Mouse (Mus musculus) thymus, postnatal 0 days (tissue): ENCODE results near the gene Slc25a36. TPM values are rescaled to one million over a fixed set of nuclear protein-coding genes. Genes with fewer than 3 reads are reported as not detected.
A peak's percentile ranks its signal among the peaks of the same experiment; 100 is the strongest.

Source experiments
- DNase-seq: peaks from one replicate; pipeline ENCODE4 v3.0.0-alpha.2; 2015; ENCODE audit warnings: low spot score
- polyA plus RNA-seq: library from polyadenylated mRNA; unstranded; fragments of >200 nt; fragmentation: Nextera tagmentation; extraction: Ambion mirVana; gene quantifications from 2 replicates; pipeline ENCODE4 v1.2.1, GENCODE M21; 2015

The Slc25a36 gene
- polyA plus RNA-seq, 1 experiment from 2014 or later: 30.1 TPM

DNA sequence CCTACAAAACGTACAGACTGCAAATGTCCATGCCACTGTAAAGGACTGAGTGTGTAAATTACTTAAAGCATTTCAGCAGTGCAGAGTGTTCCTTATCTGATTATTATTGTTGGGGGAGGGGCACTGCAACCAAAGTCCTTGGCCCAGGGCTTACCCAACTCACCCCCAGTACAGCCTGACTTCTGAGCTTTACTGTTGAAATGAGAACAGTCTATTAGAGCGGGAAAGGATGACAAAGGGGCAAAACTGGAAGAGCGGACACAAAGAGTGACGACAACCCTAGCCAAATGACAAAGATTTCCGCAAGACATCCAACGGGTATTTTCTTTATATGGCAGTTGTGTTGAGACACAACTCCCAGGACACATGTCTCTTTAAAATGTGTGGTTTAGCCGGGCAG lies 1.3 kb upstream of the Slc25a36 start:
- DNase-seq: no peak

DNA sequence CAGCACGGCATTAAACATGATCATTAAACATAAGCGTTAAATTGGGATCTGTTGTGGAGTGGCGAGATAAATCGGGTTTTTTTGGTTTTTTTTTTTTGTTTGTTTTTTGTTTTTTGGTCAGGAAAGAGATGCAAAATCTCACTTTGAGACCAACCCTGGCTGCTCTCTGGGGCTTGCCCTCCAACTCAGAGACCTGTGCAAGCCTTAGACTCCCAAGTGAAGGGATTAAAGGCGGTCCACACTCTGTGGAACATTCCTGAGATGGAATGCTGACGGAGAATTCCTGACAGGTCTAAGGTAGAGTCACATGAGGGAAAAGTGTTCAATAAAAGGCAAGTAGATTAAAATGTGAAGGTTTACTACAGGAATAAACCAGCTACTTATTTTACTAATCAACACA lies 549 bp upstream of the Slc25a36 start:
- DNase-seq: peak; percentile 3

DNA sequence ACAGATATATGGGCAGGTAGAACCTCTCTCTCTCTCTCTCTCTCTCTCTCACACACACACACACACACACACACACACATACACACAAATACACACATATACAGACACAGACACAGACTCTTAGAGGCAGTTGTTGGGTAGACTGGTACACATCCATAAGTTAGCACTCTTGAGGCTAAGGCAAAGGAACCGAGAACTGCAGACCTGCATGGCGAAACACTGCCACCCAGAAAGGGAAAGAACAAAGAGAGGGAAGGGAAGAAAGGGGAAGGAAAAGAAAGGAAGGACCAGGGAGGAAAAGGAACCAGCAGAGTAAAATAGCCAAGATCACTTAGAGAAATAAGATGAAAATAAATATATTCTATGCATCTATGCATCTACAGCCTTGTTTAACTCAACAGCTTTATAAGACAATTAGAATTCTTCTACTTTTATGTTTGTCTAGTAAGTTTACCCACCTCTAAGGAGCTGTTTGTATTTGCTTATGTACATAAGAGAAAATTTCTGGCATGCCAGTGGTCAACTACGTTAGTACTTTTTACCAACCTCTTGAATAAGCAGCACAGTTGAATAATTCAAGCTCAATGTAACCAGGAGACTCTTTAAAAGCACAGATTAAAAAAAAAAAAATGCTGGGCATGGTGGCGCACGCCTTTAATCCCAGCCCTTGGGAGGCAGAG lies 4.3 kb downstream of the Slc25a36 start:
- no peak for DNase-seq

DNA sequence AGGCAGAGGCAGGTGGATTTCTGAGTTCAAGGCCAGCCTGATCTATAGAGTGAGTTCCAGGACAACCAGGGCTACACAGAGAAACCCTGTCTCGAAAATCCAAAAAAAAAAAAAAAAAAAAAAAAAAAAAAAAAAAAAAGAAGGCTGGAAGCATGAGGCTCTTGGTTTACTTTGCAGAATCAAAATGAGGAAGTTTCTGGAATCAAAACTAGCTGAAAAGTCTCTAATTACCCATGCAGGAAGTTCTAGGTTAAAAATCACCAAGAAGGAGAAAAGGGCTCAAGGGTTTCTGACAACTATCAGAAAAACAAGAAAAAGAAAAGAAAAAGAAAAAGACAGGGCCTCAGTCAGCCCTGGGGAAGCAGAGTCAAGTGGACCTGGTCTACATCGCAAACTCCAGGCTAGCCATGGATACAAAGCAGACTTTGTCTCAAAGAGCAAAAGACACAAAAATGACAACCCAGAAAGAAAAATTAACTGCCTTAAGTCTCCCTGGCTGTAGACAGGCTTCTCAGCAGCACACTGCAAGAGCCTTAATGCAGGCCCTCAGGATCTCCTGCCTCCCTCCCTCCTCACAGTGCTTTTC lies 5.5 kb downstream of the Slc25a36 start:
- DNase-seq: no peak

DNA sequence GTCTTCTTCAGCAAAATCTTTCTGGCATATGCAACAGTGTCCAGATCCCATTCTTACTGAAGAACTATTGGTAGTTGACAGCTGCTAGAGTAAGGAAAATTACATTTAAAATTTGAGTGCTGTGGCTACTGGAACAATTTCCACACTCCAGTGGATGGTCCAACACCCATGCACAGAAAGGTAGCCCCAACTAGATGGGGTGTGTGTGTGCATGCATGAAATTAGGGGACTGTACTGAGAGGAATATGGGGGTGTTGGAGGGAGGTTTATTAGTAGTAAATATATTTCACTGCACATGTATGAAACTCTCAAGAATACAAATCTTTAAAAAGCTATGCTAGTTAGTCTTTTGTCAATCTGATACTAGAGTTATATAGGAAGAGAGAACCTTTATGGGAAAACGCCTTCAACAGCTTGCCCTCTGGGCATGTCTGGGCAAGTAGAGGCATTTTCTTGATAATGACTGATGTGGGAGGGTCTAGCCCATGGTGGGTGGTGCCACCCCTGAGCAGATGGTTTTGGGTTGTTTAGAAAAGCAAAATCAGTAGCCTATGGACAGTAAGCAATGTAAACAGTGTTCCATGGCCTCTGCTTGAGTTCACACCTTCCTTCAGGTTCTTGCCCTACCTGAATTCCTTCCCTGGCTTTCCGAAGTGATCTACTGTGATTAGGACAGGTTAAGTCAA lies 7.4 kb downstream of the Slc25a36 start:
- no peak for DNase-seq

DNA sequence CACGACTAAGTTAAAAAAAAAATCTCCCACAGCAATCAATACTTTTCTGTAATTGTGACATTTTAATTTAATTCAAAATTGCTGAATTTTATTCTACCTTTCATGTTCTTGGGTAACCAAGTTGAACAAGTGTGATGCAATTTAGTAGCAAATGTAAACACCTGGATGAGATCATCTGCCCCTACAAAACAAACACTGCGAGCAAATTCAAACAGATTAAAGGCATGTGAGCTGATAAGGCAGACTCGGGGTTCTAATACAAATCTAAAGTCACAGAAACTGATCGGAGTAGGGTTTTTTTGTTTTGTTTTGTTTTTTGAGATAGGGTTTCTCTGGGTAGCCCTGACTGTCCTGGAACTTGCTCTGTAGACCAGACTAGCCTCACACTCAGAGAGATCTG lies 12.0 kb downstream of the Slc25a36 start:
- DNase-seq: no peak

DNA sequence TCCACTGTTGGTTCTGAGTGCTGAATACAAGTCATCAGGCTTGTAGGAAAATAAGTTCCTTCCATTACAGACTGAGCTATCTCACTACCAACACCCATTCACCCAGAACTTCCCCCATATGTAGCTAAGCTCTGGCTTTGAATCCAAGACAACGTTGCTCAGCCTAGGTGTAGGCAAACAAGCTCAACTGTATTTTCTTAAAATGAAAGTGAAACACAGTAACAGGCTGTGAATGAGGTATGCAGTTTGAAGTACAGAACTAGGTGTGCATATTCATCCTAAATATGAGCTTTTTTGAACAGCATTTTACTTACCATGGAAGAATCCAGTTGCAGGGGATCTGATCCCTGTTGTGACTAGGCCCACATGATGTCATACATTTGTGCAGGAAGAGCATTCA lies 14.8 kb downstream of the Slc25a36 start:
- DNase-seq: no peak

DNA sequence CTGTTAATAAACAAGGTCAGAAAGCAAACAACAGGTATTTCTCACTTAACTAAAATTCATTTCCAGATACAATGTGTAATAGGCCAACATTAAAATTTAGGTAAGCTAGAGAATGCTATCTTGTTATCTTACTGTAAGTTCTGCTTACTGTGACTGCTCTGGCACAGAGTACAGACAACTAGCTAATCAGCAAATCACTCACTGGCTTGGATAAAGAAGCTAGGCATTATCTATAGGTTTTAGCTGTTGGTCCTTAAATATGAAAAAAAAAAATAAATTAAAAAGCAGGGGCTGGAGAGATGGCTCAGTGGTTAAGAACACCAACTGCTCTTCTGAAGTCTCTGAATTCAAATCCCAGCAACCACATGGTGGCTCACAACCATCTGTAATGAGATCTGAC lies 23.1 kb downstream of the Slc25a36 start:
- no peak for DNase-seq

DNA sequence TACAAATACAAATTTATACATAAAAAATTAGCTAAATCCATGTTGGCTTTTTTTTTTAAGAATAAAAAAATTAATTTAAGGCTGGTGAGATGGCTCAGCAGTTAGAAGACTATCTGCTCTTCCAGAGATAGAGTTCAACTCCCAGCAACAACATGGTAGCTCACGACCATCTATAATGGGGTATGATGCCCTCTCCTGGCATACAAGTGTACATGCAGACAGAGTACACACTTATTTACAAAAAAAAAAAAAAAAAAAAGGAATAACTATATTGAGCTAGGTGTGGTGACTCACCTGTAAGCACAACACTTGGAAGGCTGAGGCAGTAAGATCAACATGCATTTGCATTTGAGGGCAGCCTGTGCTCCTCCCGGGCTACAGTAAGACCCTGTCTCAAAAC lies 26.3 kb downstream of the Slc25a36 start:
- no peak for DNase-seq

DNA sequence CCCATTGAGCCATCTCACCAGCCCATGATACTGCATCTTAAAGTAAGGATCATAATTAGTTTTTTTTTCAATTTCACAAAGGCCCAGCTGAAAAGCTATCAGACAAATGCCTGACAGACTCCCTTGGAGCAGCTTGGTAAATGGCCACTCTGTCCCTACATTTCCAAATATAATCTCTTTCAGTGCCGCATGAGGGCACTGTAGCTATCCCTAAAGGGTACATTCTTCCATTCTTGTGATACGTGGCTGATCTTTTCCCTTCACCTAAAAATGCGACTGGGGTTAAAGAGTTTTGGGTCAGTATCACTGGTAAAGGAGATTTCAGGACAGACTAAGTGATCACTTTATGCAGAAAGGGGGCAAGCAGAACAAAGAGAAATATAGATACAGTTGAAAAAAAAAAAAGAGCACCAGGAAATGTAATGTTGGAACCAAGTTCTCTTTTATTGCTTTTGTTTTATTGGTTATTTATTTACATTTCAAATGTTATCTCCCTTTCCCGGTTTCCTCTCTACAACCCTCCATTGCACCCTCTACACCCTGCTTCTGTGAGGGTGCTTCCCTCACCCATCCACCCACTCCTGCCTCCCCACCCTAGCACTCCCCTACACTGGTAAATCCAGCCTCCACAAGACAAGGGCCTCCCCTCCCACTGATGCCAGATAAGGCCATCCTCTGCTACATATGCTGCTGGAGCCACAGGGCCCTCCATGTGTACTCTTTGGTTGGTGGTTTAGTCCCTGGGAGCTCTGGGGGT lies 29.7 kb downstream of the Slc25a36 start:
- DNase-seq: no peak

DNA sequence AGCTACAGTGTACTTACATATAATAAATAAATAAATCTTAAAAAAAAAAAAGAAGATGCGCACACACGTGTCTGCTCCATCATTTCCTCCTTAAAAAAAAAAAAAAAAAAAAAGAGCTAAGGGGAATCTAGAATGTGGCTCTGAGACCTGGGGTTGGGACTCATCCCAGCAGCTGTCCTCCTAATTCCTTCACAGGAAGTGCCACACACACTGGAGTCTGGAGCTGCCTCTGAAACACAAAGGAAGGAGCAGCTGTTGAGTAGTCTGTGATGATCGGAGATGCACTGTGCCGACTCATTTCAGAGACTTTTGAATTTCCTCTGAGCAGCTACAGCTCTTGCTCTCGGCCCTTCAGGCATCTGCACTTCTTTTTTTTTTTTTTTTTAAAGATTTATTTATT lies 41.0 kb downstream of the Slc25a36 start:
- DNase-seq: no peak

DNA sequence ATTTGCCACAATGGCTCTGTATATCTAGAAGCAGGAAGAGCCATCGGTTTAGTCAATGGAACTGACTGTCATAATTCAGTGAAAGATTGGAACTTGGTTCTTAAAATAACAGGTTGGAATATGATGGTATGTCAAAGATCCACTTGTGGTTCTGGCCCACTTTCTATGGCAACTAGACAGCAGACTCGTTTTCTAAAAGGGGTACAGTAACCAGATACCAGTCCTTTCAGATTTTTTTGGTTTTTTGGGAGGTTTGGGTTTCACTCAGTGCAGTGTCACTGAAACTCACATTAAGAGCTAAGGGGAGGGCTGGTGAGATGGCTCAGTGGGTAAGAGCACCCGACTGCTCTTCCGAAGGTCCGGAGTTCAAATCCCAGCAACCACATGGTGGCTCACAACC lies 41.5 kb downstream of the Slc25a36 start:
- DNase-seq: no peak

DNA sequence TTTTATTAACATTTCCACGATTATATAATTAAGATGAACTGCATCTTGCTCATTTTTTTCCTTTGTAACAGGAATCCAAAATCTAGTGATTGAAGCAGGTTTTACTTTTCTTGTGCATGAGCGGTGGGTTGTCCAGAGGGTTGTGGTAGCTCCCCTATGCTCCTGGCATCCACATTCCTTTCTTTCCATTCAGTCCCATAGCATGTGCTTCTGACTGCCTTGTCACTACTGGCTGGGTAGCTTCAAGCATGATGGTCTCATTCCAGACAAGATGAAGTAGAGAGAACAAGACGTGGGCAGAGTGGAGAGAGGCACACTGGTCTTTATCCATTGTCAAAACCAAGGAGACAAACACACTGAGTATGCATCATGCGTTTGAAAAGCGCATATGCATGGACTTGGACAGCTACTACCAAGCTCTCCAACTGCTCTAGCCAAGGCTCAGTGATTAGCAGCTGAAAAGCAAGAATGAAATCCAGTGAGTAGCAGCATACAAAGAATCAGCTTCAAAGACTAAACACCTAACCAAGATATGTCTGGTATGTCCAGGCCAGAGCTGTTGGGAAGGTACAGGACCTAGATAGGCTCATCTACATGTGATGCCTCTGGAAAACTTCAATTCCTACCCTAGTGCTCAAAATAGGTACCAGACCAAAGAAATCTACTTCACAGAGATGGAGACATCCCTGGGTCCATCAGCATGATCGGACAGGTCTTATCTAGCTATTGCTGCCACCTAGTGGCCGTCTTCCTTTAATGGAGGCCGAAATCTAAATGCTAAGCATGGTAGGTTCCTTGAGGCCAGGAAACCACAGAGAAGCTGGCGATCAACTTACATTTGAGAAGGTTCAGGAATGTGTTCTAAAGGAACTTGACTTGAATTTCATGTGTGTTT lies 42.5 kb downstream of the Slc25a36 start:
- DNase-seq: peak; percentile 70

DNA sequence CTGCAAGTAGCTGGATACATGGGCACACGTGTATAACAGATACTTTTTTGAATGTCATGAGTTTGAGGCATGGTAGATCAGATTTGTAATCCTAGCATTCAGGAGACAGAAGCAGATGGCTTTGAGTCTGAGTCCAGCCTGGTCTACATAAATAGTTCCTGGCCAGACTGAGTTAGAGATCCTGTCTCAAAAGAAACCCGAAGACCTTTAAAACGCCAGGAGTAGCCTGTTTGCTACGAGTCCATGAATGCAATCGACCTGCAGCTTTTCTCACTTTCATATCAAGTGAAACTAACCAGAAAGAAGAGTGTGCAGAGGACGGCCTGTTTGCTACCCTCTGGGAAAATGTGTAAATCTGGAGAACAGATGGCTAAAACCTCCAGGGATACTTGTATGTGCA lies 43.2 kb downstream of the Slc25a36 start:
- no peak for DNase-seq

DNA sequence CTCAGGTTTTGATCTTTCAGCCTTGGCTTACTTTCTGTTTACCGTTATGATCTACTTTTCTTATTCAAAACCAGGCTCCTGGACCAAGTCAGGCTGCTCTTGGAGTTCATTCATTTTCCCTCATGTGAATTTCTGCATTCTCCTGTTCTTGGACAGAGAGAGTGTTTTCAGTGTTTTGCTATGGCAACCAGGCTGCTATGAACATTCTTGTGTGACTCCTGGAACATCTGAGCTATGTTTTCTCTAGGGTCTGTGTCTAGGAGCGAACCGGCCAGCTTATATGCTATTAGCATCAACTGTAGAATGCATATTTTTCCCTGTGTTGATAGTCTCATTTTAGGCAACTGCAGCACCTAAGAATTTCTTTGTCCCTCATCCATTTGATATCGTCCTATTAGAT lies 45.1 kb downstream of the Slc25a36 start:
- no peak for DNase-seq

DNA sequence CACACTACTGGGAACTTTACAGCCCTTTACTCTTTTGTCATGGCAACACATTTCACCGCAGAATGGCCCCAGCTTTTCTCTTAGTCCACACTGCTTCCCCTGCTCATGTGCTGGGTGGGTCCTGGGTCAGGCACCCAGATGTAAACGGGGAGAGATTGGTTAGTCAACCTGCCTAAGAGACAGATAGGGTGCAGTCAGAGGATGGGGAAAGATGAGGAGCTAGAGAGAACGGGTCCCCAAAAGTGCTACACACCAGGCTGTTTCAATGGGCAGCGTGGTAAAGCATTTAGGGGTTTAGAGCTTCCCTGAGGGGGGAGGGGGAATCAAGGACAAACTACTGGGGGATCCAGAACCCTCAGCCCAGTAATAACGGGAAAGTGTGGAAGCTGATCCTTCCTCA lies 45.7 kb downstream of the Slc25a36 start:
- no peak for DNase-seq

DNA sequence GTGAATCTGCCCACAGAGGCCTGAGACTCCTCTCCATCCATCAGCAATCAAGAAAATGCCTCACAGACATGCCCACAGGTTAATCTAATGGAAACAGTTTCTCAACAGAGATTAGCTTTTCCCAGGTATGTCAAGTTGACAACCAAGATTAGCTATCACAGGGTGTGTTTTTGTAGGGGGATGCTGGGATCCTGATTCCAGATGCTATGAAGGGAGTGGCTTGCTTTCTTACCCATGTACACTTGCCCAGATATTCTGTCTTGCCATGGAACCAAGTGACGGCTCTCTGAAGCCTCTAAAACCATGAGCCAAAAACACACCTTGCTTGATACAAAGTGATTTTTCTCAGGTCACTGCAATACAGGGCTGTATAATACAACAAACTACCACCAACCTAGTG lies 46.8 kb downstream of the Slc25a36 start:
- no peak for DNase-seq

DNA sequence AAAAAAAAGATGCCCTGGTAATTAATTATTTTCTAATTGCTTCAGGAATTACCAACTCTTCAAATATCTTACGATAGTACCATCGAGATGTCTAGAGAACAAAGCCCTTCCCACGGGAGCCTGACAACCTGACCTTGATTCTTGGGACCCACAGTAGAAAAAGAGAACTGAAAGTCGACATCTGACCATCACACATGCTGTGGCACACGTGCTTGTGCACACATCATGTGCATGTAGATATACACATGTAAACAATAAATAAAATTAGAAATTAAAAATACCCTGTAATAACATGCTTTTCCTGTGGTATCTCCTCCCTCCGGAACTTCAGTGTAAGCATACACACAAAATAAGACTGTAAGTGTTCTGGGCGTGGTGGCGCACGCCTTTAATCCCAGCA lies 49.3 kb downstream of the Slc25a36 start:
- no peak for DNase-seq

DNA sequence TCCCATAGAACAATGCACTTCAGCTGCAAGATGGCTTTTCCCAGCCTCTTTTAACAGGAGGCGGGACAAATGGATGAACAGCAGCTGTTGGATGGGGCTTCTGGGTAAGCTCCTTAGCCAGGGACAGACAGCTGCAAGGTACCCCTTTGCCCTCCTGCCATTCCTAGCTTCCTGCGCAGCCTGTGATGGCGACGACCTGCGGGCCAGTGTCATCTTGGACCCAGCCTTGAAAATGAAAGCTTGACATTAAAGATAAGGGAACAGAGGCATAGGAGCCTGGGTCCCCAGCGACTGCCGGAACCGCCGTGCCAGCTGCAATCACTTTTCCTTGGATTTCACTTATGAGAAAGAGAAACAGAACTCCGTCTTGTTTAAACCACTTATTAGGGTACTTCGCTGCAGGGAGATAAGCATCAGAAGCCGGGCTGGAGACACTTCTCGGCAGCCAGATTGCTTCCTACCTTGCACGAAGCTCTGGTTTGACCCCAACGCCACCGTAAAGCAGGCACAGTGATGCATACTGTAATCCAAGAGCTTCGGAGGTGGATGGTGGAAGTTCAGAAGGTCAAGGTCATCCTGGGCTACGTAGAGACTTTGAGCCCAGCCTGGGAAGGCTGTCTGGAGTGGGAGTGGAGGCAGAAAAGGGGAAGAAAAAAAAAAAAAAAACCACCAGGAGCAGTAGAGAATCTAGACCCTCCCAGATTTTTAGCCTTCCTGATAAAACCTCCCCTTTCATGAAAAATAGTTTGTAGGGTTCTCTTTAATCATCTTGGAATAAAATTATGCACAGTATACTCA lies 54.2 kb downstream of the Slc25a36 start:
- no peak for DNase-seq

DNA sequence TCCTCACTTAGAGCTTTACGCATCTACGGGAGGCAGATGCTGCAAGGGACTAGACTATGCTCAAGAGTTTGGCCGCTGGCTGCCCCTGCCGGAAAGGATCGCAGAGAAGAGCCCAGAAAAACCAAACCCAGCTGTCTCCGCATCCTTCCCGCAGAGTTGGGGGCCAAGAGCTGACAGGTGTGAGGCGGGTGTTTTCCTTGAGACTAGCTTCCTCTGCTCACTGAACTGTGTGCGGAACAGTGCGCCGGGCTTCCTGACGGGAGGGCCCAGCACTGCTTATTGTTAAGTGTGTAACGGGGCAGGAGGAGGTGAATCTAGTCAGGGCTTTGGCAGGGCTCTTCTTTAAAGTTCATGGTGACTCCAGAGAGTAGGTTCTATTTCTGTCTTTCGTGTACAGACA lies 55.1 kb downstream of the Slc25a36 start:
- no peak for DNase-seq
